Mouse (Mus musculus): Measurements from ENCODE around the gene Gng3. TPM values are rescaled to one million over a fixed set of nuclear protein-coding genes. Genes with fewer than 3 reads are reported as not detected.

The Gng3 gene
- 28.3 and 29.7 TPM in 2 replicates for polyA plus RNA-seq (2011; ENCODE audit: insufficient read depth, insufficient read length, low read depth, missing spikeins)

DNA sequence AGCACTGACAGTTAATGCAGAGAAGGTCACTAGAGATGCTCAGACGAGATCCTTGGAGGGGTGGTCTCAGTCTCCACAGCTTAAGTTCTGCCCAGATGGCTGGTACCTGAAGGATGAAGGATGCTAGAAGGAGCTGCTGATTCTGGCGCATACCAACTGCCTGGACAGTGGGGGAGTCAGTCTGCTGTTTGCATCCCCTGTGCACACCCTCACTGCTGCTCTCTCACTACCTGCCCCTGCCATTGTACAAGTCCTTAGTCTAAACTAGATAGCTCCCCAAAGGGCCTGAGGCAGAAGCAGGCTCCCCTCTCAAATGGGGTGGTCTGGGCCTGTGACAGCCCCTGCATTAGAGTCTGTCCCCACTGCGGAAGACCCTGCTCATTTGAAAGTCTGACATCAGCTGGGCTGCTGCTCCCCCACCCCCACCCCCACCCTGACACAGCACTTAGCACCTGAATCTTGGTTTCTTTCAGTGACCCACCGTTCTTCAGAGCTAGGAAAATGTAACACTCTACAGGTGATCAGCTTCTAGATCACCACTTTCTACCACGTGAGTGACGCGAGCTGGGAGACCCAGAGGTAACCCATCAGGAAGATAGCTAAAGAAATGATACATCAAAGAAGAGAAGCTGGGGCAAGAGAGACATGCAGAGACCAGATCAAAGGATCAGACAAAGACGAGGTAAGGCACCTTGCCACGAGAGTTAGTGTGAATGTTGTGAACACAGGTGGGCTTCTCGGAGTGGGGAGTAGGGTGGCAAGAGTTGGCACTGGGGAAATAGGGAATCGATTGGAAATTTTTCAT, at the start of gene Gng3:
Gene Gng3 (minus strand): TSS at position 92 of the 805 bp plus-strand sequence.
- Histone ChIP-seq H3K4me3 (ENCODE audit: low read depth, low read length) (peak within 1 kb of the TSS; percentile 82), H3K9me3 (replicated peaks; ENCODE audit: control insufficient read depth, insufficient read depth, low read length, poor library complexity, severe bottlenecking) (no peaks in the 10 kb centered on the region), H3K4me1 (ENCODE audit: control insufficient read depth, insufficient read depth, low read length) (no peaks in the 10 kb centered on the region), H3K27ac (ENCODE audit: insufficient read depth, low read length) (peak within 1 kb of the TSS; percentile 96), H3K27me3 (ENCODE audit: control insufficient read depth, insufficient read depth, low read length, poor library complexity, severe bottlenecking) (no peaks in the 10 kb centered on the region), H3K9ac (ENCODE audit: low read depth, poor library complexity, severe bottlenecking) (peak within 1 kb of the TSS; percentile 86), H3K36me3 (ENCODE audit: control insufficient read depth, insufficient read depth, low read length, poor library complexity, severe bottlenecking) (peaks cover 9% of the 10 kb centered on the region; the same call in 1 of the 2 replicates)
- TF ChIP-seq CTCF (IDR thresholded peaks at IDR 0.05; ENCODE audit: low read depth, low read length) (no peak), EP300 (IDR thresholded peaks at IDR 0.05; ENCODE audit: insufficient read depth, low read depth, low read length) (peak; percentile 40; the same call in 1 of the 2 replicates), POLR2A (IDR thresholded peaks at IDR 0.05; ENCODE audit: insufficient read depth, low read length) (peak; percentile 36)

- Histone ChIP-seq H3K4me3 (ENCODE audit: low read depth, low read length) (peak overlapping the region; percentile 98), H3K27me3 (ENCODE audit: control insufficient read depth, insufficient read depth, low read length, poor library complexity, severe bottlenecking) (no peaks in the 10 kb centered on the region), H3K36me3 (ENCODE audit: control insufficient read depth, insufficient read depth, low read length, poor library complexity, severe bottlenecking) (peaks cover 29% of the 10 kb centered on the region), H3K27ac (ENCODE audit: insufficient read depth, low read length) (peak overlapping the region; percentile 93), H3K9me3 (replicated peaks; ENCODE audit: control insufficient read depth, insufficient read depth, low read length, poor library complexity, severe bottlenecking) (no peaks in the 10 kb centered on the region), H3K4me1 (ENCODE audit: control insufficient read depth, insufficient read depth, low read length) (peaks cover 3% of the 10 kb centered on the region), H3K9ac (ENCODE audit: low read depth, poor library complexity, severe bottlenecking) (peak overlapping the region; percentile 99)
- no peak for TF ChIP-seq EP300 (IDR thresholded peaks at IDR 0.05; ENCODE audit: insufficient read depth, low read depth, low read length)
- TF ChIP-seq POLR2A (IDR thresholded peaks at IDR 0.05; ENCODE audit: insufficient read depth, low read length), result peak; percentile 43
- no peak for TF ChIP-seq CTCF (IDR thresholded peaks at IDR 0.05; ENCODE audit: low read depth, low read length)
These were observed 48.8 kb upstream of the Gng3 start for GRCm38 (mm10) chr19:8887585-8888463.

DNA sequence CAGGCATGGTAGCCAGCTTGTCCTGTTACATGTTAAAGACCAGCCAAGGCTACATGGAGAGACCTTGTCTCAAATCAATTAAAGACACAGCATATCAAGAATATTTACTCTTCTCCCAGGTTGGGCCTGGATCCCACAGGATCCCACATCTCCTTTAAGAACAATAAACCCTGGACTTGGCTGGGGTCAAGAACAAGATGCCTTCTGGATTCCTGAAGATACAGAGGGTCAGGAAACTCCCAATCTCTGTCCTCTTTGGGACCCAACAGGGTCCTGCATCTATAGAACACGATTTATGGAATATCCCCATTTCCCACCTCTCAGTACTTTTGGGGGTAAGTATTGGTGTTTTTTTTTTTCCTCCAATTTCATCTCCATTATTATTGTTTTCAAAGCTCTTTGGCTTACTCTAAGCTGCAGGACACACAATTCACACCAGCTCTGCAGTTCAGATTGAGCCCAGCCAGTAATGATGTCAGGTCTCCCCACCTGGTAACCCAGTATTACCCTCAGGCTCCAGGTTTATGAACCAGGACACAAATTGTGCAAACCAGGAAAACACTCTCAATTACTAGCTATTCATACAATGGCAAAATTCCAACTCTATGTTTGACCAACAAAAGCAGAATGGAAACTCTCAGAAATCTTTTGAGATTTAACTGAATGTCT, 48.1 kb upstream of the Gng3 start:
- H3K36me3 ChIP-seq (ENCODE audit: control insufficient read depth, insufficient read depth, low read length, poor library complexity, severe bottlenecking), result peaks cover 29% of the 10 kb centered on the region
- H3K9ac ChIP-seq (ENCODE audit: low read depth, poor library complexity, severe bottlenecking), result peak overlapping the region; percentile 99
- H3K27me3 ChIP-seq (ENCODE audit: control insufficient read depth, insufficient read depth, low read length, poor library complexity, severe bottlenecking), result no peaks in the 10 kb centered on the region
- TF ChIP-seq POLR2A (IDR thresholded peaks at IDR 0.05; ENCODE audit: insufficient read depth, low read length) (no peak), CTCF (IDR thresholded peaks at IDR 0.05; ENCODE audit: low read depth, low read length) (no peak), EP300 (IDR thresholded peaks at IDR 0.05; ENCODE audit: insufficient read depth, low read depth, low read length) (no peak)
- no peaks in the 10 kb centered on the region for H3K9me3 ChIP-seq (replicated peaks; ENCODE audit: control insufficient read depth, insufficient read depth, low read length, poor library complexity, severe bottlenecking)
- H3K4me1 ChIP-seq (ENCODE audit: control insufficient read depth, insufficient read depth, low read length), result peaks cover 3% of the 10 kb centered on the region
- peak overlapping the region; percentile 98 for H3K4me3 ChIP-seq (ENCODE audit: low read depth, low read length)
- peak overlapping the region; percentile 93 for H3K27ac ChIP-seq (ENCODE audit: insufficient read depth, low read length)

DNA sequence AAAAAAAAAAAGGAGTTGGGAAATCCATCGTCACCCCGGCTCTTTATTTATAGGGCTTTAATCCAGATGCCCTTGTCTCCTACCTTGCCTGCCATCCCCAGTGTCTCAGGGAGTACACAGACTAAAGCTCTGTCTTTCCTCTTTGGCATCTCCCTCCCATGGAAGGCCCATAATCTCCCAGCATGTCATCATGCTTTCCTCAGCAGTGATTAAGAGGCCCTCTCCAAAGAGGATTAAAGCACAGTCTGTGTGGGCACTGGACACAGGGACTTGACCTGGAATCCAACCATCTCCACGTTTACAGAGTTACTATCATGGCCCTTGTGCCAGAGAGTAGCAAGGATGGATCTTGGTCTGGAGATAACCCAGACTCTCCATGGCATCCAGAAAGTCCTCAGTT, 44.6 kb upstream of the Gng3 start, which contains the start of the genes Lbhd1 and Gm49403:
Gene Lbhd1 (plus strand): TSS at position 117 of the 400 bp plus-strand sequence.
Gene Gm49403 (plus strand): TSS at position 315 of the 400 bp plus-strand sequence.
- Histone ChIP-seq H3K9ac (ENCODE audit: low read depth, poor library complexity, severe bottlenecking) (no peak within 1 kb of the TSS), H3K9me3 (replicated peaks; ENCODE audit: control insufficient read depth, insufficient read depth, low read length, poor library complexity, severe bottlenecking) (no peaks in the 10 kb centered on the region), H3K4me3 (ENCODE audit: low read depth, low read length) (no peak within 1 kb of the TSS), H3K27ac (ENCODE audit: insufficient read depth, low read length) (no peak within 1 kb of the TSS), H3K36me3 (ENCODE audit: control insufficient read depth, insufficient read depth, low read length, poor library complexity, severe bottlenecking) (peaks cover 10% of the 10 kb centered on the region), H3K4me1 (ENCODE audit: control insufficient read depth, insufficient read depth, low read length) (peaks cover 1% of the 10 kb centered on the region), H3K27me3 (ENCODE audit: control insufficient read depth, insufficient read depth, low read length, poor library complexity, severe bottlenecking) (no peaks in the 10 kb centered on the region)
- TF ChIP-seq CTCF (IDR thresholded peaks at IDR 0.05; ENCODE audit: low read depth, low read length), result no peak
- no peak for TF ChIP-seq POLR2A (IDR thresholded peaks at IDR 0.05; ENCODE audit: insufficient read depth, low read length)
- TF ChIP-seq EP300 (IDR thresholded peaks at IDR 0.05; ENCODE audit: insufficient read depth, low read depth, low read length), result no peak

DNA sequence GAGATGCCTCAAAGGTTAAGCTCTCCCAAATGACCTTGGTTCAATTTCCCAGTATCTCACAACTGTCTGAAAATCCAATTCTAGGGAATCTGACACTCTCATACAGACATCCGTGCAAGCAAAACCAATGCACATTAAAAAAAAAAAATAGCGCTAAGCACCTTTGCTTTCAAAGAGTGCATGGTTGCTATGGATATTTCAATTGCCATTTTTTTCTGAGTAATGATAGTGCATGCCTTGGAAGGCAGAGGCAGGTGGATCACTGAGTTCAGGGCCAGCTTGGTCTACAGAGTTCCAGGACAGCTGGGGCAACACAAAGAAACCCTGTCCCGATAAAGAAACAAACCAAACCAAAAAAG, 42.0 kb upstream of the Gng3 start:
- Histone ChIP-seq H3K27me3 (ENCODE audit: control insufficient read depth, insufficient read depth, low read length, poor library complexity, severe bottlenecking) (no peaks in the 10 kb centered on the region), H3K4me1 (ENCODE audit: control insufficient read depth, insufficient read depth, low read length) (peaks cover 1% of the 10 kb centered on the region), H3K9me3 (replicated peaks; ENCODE audit: control insufficient read depth, insufficient read depth, low read length, poor library complexity, severe bottlenecking) (no peaks in the 10 kb centered on the region), H3K36me3 (ENCODE audit: control insufficient read depth, insufficient read depth, low read length, poor library complexity, severe bottlenecking) (peaks cover 8% of the 10 kb centered on the region; the same call in 1 of the 2 replicates), H3K9ac (ENCODE audit: low read depth, poor library complexity, severe bottlenecking) (peak overlapping the region; percentile 65), H3K4me3 (ENCODE audit: low read depth, low read length) (peak overlapping the region; percentile 87), H3K27ac (ENCODE audit: insufficient read depth, low read length) (peak overlapping the region; percentile 46; the same call in 1 of the 2 replicates)
- TF ChIP-seq POLR2A (IDR thresholded peaks at IDR 0.05; ENCODE audit: insufficient read depth, low read length), result no peak
- TF ChIP-seq CTCF (IDR thresholded peaks at IDR 0.05; ENCODE audit: low read depth, low read length), result no peak
- TF ChIP-seq EP300 (IDR thresholded peaks at IDR 0.05; ENCODE audit: insufficient read depth, low read depth, low read length), result no peak

Data from ES-Bruce4 (cell line).